Mouse (Mus musculus) regulatory T cell (primary cell): ENCODE data around the gene Per2.
"Not testable (repeated sequence)": the region's sequence is repeated elsewhere in the genome, so short reads cannot be mapped to it uniquely, and the experiment has no call there.

Experiments used
- in situ Hi-C: fragments of 300-600 bp; cut with MboI, MseI; formaldehyde crosslinking; loops from one replicate; pipeline ENCODE4 v1.15.1; 2025; ENCODE audit warnings: high pct_unique_total_duplicates

Per2 gene

DNA sequence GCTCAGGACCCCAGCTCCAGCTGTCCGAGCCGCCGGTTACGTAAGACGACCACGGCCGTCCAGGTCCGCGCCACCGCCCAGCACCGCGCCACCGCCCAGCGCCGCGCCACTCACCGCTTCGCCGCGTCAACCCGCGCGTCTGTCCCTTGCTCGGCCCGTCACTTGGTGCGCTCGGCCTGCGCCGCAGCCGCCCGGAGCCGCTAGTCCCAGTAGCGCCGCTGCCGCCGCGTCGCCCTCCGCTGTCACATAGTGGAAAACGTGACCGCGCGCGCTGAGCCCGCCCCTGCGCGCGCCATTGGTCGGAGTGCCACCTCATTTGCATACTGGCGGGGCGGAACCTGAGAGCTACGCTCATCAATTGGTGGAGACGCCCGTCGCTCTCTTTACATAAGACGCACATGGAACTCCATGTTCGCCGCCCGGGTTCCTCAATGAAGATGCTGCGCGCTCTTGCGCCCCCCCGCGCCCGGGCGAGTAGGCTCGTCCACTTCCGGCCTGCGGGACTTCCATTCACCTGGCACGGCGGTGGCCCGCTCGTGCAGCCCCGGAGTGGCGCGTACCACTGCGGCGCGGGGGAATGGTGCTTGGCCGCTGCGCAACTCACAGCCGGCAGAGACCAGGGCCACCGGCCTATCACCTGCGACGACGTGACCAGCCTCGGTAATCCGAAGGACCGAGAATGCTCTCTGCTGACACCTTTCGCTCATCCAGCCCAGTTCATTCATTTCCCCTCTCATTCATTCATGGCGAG, at the start of gene Per2:
Gene Per2 (minus strand): TSS at position 266 of the 751 bp plus-strand sequence.
- in situ Hi-C loops = loop anchor here (10.0 kb wide), 1 partner anchor 726 kb away; no protein-coding TSS in a partner anchor

GRCm38 (mm10) chr1:91504615-91505014, 45.5 kb upstream of the Per2 start:
- in situ Hi-C loops = no loop called here

DNA sequence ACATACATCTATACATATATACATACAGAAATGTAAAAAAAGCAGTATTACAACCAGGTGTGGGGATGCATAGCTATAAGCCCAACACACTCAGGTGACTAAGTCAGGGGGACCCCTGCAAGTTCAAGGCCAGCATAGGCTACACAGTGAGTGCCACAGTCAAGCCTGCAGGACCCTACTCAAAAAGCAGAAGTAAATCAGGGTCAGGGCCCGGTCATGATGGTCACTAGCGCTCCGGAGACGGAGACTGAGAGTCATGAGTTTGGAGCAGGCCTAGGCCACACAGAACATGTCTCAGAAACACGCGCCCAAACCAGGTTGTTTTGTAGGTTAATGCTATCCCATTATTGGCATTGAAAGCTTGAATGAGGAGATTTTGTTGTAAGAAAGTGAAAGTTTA, 39.5 kb upstream of the Per2 start:
- in situ Hi-C loops = no loop called here

GRCm38 (mm10) chr1:91495321-91495720, 36.2 kb upstream of the Per2 start:
- in situ Hi-C loops = no loop called here

DNA sequence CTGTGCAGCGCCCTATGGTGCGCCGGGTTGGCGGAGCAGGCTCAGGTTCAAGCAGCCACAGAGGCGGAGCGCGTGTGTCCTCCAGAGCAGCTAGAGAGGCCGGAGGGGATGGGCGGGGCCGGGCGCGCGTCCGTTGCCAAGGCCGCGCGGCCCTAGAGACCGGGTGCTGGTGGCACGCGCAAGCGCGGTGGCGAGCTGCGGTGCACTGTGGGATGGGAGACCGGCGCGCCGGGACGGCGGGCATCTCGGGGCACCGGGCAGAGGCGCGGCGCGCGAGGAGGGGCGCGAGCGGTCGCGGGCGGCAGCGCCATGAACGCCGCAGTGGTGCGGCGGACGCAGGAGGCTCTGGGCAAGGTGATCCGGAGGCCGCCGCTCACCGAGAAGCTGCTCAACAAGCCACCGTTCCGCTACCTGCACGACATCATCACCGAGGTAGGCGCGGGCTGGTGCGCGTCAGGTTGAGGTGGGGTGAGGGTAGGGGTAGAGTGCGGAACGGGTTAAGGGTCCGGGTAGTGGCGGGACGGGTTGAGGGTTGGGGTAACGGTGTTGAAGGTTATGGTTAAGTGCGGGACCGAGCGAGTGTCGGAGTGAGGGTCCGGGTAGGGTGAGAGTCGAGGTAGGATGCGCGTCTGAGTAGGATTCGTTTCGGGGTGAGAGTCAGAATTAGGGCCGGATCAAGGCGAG, 35.5 kb upstream of the Per2 start, which contains the start of gene Traf3ip1:
Gene Traf3ip1 (plus strand): TSS at position 191 of the 684 bp plus-strand sequence.
- in situ Hi-C loops = no loop called here

DNA sequence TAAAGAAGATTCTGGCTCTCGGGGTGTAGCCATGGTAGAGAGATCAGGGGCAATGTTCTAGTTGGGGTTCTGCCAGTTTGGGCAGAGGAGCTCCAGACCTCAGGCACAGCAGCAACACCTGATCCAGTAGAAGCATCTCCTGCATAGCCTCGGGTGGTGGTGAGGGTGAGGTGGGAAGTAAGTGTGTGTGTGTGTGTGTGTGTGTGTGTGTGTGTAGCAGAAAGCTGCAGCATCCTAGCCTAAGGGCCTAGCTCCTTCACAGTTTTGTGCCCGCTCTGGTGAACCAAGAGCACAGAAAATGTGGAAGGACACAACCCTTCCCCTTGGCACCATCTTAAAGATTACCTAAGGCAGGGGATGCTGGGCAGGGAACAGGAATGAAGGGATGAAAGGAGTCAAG, 34.8 kb upstream of the Per2 start:
- in situ Hi-C loops = no loop called here

DNA sequence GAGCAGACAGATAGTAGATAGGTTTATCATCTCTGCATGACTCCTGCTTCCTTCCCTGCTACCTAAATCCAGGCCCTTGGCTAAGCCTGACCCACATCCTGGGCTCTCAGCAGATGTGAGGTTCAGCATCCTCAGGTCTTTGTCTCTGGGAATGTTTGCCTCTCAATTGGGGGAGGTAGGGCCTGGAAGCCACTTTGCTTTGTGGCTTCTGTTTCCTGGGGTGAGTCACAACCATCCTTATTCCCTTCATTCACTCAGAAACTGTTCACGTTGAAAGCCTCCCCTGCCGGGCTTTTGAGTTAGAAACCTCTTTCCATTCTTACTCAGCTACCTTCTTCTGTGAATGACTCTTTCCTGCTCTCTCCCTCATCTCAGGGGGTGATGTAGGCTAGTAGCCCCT, 33.6 kb upstream of the Per2 start:
- in situ Hi-C loops = no loop called here

DNA sequence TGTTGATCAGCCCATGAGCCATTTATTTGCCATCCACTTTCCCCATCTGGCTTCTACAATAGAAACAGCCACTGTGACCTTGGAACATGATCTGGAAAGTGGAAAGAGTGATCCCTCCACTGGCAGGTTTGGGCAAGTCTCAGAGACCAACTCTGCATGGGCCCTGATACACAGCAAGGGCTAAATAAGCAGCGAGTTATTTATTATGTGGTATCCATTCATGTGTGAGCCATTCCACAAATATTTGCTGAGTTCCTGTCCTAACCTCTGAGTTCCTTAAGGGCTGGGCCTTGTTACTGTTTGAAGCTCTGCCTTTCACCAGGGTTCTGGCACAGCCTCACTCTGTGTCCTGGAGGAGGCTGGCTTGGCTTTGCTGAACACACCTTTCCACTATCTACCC, 31.2 kb upstream of the Per2 start:
- in situ Hi-C loops = no loop called here

DNA sequence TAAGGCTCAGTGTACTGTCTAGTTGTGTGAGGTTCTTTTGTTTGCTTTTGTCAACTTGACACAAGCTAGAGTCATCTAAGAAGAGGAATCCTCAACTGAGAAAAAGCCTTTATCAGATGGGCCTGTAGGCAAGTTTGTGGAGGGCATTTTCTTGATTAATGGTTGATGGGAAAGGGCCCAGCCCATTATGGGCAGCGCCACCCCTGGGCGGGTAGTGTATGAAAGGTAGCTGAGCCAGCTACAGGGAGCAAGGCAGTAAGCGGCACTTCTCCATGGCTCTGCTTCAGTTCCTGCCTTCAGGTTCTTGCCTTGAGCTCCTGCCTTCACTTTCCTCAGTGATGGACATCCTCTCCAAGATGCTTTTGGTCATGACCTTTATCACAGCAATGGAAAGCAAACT, 27.0 kb upstream of the Per2 start:
- in situ Hi-C loops = no loop called here

GRCm38 (mm10) chr1:91485422-91485821, 26.3 kb upstream of the Per2 start:
- in situ Hi-C loops = no loop called here

DNA sequence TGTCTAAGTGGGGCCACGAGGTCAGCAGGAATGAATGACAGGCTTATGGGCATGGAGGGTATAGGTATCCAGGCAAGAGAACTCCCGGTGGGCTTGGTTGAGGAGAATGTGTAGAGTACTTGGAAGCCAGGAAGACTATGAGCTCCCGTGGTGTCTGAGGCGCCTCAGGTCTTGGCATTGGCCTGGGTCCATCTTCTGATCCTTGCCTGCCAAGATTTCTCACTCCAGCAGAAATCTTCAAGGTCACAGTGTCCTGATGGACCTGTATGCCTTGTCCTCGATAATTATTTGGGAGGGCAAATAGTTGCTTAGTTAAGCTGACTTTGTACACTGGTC, 24.9 kb upstream of the Per2 start:
- in situ Hi-C loops = loop anchor here (5.0 kb wide), 1 partner anchor 57 kb away; no protein-coding TSS in a partner anchor

DNA sequence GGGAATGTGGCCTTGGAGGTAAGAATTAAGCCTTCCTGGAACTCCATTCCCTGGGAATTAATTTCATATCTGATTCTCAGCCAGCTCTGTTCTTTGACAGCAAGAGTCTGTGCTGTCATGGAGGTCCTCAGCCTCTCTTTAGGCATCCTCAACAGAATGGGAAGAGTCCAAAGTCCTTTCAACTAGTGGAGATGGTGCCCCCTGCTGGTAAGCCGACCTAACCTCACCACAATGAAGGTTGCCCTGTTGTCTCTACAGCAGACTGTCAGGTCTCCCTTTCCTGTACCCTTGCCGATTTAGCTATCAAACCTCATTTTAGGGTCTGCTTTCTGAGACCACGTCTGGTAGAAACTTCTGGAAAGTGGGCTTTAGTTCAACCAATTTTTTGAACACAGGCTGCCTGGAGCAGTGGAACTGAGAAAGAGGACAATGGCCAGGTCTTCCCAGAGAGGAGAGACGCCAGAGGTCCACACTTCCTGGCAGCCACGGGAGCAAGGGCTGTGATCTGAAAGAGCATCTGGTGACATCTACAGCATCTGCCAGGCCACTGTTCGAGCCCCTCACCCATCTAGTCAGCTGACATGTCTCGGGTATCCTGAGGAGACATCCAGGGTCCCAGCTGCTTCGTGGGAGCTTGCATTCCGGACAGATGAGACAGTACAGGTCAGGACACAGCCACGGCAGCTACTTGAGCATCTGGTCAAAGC, 24.3 kb upstream of the Per2 start:
- in situ Hi-C loops = loop anchor here (5.0 kb wide), 1 partner anchor 56 kb away; no protein-coding TSS in a partner anchor

DNA sequence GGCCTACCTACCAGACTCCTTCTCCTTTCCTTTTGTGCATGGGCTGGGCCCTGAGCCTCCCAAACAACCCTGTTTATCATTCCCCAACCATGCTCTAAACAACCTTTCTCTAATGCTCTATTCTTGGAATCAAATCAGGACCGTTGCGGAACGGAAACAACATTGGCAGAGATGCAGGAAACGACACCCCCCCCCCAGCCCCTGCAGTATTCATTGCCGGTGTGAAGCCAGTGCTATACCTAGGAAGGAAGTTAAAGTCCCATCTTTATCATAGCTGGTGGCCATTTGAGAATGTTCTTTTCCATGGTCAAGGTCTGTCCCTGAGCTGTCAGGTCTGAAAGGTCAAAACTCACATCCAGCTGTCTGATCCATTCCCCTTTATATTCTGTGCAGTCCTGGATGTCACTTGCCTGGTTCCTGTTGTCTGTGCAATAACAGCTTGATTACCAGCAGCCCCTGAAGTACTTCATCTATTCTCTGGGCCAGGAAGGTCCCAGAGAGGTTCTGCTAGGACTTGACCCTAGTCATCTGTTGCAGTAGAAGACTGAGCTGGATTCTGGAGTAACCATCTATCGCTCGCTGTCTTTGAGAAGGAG, 23.6 kb upstream of the Per2 start:
- in situ Hi-C loops = loop anchor here (5.0 kb wide), 1 partner anchor 55 kb away; no protein-coding TSS in a partner anchor

DNA sequence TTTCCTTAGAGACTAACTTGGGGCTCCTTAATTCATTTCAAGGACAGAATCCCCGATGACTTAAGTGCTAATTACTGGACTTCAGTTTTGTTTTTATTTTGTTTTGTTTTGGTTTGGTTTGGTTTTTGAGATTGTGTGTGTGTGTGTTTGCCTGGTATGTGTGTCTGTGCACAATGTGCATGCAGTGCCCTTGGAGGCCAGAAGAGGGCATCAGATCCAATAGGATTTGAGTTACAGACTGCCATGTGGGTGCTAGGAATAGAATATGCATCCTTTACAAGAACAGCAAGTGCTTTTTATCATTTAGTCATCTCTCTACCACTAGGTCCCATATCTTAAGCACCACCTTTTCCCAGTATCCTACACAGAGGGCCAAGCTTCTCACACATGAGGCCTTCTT, 19.8 kb upstream of the Per2 start:
- in situ Hi-C loops = no loop called here

DNA sequence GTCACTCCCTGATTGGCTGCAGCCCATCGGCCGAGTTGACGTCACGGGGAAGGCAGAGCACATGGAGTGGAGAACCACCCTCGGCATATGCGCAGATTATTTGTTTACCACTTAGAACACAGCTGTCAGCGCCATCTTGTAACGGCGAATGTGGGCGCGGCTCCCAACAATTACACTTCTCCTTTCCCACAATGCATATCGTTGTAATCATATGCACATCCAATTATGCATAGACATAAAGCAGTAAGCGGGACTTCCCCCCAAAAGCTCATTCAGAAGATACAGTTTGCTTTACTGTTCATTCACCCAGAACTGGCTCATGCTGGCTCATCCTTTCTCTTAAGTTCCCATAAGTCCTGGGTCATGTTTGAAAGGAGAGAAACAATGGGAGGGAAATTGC, 19.0 kb upstream of the Per2 start:
- in situ Hi-C loops = not testable (repeated sequence)

DNA sequence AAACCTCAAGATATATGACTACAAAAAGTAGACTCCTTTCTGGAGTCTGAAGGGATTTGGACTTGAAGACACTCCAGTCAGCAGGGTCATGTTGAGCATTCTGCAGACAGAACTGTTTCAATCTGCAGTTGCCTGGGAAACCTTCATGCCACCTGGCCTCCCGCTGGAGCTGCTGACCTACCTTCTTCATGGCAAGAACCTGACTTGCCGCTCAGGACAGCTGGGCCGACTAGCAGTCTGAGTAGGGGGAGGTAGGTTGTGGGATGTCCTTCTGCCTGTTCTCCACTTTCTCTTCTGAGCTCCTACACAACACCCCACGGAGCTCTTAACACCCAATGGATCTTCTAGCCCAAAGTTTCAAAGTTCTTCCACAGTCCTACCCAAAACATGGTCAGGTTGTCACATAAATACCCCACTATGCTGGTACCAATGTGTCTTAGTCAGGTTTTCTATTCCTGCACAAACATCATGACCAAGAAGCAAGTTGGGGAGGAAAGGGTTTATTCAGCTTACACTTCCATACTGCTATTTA, 10.8 kb upstream of the Per2 start:
- in situ Hi-C loops = no loop called here

DNA sequence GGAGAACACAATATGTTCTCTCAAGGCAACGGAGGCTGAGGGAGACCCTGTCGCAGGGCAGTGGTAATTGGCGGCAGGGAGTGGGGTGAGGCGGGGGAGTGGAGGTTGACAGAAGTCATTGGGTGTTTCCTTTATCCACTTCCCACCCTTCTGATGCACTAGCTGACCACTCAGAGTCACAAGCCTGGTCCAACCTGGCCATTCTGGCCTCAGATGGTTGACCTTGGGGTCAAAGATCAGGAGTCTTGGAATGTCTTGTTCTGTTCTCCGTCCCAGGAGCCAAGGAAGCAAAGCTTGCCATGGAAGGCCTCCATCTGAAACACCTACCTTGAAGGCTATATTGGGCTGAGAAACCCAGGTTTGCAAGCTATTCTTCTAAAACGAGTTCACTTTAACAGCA, 7.1 kb upstream of the Per2 start:
- in situ Hi-C loops = no loop called here

DNA sequence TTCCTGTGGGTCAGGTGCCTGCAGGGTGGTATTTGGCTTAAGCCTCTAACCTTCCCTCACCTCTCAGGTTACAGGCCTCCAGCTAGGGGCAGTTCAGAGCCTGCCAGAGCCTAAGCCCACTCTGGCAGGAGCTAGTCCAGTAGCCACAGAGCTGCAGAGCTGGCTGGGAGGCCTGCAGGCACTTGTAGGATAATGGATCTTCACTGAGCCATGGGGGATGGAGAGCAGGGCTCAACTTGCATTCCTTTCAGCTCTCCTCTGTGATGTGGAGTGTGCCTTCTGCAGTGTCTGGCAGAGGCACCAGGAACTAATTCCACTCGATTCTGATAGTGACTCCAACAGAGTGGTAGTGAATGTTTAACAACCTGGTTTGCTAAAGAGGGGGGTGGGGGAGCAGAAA, 6.1 kb upstream of the Per2 start:
- in situ Hi-C loops = no loop called here

DNA sequence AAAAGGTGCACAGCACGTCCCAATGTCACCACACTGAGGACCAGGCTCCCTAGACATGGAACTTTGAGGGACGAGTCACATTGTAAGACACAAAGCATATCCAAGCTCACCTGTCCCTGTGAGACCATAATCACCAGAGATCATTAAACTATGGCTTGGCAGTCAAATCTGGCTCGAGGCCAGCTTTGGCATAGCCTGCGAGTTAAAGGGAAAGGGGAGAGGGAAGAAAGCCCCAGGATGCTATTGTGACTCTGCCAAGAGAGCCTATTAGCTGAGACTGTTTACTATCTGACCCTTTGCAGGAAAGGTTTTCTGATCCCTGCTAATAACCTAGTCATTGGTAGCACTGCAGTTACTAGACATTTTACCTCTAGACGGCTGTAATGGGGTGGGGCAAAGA, 5.3 kb upstream of the Per2 start:
- in situ Hi-C loops = no loop called here

DNA sequence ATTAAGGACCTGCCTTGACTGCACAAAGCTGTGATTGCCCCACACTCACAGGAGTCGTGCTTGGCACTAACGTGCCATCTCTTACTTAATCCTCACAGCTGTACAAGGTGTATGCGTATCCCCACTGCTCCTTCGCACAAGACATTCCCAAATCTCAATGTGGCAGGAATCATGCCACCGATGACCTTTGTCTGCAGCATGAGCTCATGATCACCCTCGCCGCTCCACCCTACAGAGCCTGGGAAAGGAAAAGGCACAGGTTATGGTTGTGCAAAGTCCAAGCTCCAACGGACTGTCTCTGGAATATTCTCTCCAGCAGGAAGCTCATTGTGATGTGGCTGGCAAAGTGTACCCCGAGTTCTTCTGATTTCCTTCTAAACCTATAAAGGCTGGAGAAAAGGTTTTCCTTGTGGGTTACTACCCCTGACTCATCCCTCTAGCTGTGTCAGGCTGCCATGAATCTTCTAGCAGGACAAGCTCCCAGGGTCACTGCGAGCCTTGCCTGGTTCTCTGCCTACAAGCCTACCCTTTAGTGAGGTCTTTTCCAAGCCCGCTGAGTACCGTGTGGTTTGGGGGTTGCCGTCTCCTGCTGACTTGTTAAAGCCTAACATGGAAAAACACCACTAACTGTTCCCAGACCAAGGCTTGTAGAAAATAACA, 4.3 kb upstream of the Per2 start:
- in situ Hi-C loops = no loop called here

- in situ Hi-C loops = no loop called here
These were observed 1.4 kb upstream of the Per2 start for GRCm38 (mm10) chr1:91460564-91460963.
